Mouse (Mus musculus) stomach, postnatal 0 days (tissue): Measurements from ENCODE around the gene Evc. TPM values are rescaled to one million over a fixed set of nuclear protein-coding genes. Genes with fewer than 3 reads are reported as not detected.

ENCODE experiments used
- ATAC-seq: fragments of 200-750 bp; cut with Nextera tagmentation; 2 replicates; pipeline ENCODE4 v1.8.0; 2017; ENCODE audit not compliant: low FRiP score, low TSS enrichment
- DNase-seq: peaks from one replicate; pipeline ENCODE4 v3.0.0-alpha.2; 2016; ENCODE audit warnings: low spot score
- H3K27ac ChIP-seq: fragments of 300-500 bp; sonication (generic); replicated peaks from 2 replicates; pipeline ENCODE4 v1.5.1; 2014; ENCODE audit warnings: mild to moderate bottlenecking, control low read depth
- H3K27me3 ChIP-seq: fragments of 300-500 bp; sonication (generic); 2 replicates; pipeline ENCODE4 v1.6.1; 2014; ENCODE audit warnings: low read length; ENCODE audit not compliant: control insufficient read depth, insufficient read depth
- H3K36me3 ChIP-seq: fragments of 300-500 bp; sonication (generic); 2 replicates; pipeline ENCODE4 v1.6.1; 2014; ENCODE audit warnings: low read length, mixed read lengths; ENCODE audit not compliant: control insufficient read depth, insufficient read depth
- H3K4me1 ChIP-seq: fragments of 300-500 bp; sonication (generic); replicated peaks from 2 replicates; pipeline ENCODE4 v1.6.1; 2014; ENCODE audit warnings: antibody characterized with exemption; ENCODE audit not compliant: control insufficient read depth, insufficient read depth
- H3K4me2 ChIP-seq: fragments of 300-500 bp; sonication (generic); replicated peaks from 2 replicates; pipeline ENCODE4 v1.6.1; 2014; ENCODE audit warnings: low read depth, mild to moderate bottlenecking, control low read depth, moderate library complexity
- H3K4me3 ChIP-seq: fragments of 300-500 bp; sonication (generic); 2 replicates; pipeline ENCODE4 v1.5.1; 2014; ENCODE audit warnings: low read depth, low read length, control low read depth
- H3K9ac ChIP-seq: fragments of 300-500 bp; sonication (generic); 2 replicates; pipeline ENCODE4 v1.6.1; 2014; ENCODE audit warnings: mild to moderate bottlenecking, low read length, control low read depth, mixed read lengths
- H3K9me3 ChIP-seq: fragments of 300-500 bp; sonication (generic); 2 replicates; pipeline ENCODE4 v1.6.1; 2016; ENCODE audit warnings: low read length; ENCODE audit not compliant: control insufficient read depth
- CTCF ChIP-seq: IDR thresholded peaks from 2 replicates; pipeline ENCODE4 v1.5.1; 2016; ENCODE audit warnings: antibody characterized with exemption, low read depth, mild to moderate bottlenecking, moderate library complexity
- EP300 ChIP-seq: optimal IDR thresholded peaks from 2 replicates; pipeline ENCODE3; 2016; ENCODE audit warnings: antibody characterized with exemption
- WGBS: fragments of 180-500 bp; shearing (Covaris S2); extraction: QIAGEN DNeasy Blood & Tissue Kit; methylation state at CpG from one replicate; pipeline ENCODE4 v1.1.7; 2014; 5-methylcytosine and 5-hydroxymethylcytosine counted together
- polyA plus RNA-seq: library from polyadenylated mRNA; unstranded; fragments of >200 nt; fragmentation: Nextera tagmentation; extraction: Ambion mirVana; gene quantifications from 2 replicates; pipeline ENCODE4 v1.2.1, GENCODE M21; 2015

Evc gene
- polyA plus RNA-seq, 1 experiment from 2014 or later, result 3.8 TPM

DNA sequence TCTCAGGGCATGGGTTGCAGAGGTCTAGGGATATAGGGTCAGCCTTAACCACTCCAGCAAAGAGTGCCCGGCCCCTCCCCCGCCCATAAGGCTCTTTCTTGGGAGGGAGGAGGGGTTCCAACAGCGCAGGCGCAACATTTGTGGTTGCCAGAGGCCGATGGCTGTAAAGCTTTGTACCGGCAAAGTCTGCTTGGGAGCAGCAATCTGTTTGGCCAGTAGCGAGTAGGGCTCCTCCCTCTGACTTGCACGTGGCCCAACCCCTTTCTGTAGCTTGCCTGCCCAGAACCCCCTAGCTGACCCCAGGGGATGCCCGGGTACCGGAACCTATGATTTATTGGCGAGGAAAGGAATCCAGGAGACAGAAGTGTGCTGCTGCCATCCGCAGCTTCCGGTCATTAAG, 92.5 kb downstream of the Evc start:
- Histone ChIP-seq H3K4me3 (no peak overlapping the region), H3K36me3 (no peaks in the 10 kb centered on the region), H3K9ac (no peak overlapping the region), H3K9me3 (no peaks in the 10 kb centered on the region), H3K27ac (no peak overlapping the region), H3K4me2 (no peak overlapping the region), H3K27me3 (peaks cover 31% of the 10 kb centered on the region), H3K4me1 (no peaks in the 10 kb centered on the region)
- WGBS, result 10% methylated on average over 13 of the region's 13 CpGs
- no peak for ATAC-seq
- DNase-seq, result no peak
- no peak for TF ChIP-seq CTCF
- no peak for TF ChIP-seq EP300

DNA sequence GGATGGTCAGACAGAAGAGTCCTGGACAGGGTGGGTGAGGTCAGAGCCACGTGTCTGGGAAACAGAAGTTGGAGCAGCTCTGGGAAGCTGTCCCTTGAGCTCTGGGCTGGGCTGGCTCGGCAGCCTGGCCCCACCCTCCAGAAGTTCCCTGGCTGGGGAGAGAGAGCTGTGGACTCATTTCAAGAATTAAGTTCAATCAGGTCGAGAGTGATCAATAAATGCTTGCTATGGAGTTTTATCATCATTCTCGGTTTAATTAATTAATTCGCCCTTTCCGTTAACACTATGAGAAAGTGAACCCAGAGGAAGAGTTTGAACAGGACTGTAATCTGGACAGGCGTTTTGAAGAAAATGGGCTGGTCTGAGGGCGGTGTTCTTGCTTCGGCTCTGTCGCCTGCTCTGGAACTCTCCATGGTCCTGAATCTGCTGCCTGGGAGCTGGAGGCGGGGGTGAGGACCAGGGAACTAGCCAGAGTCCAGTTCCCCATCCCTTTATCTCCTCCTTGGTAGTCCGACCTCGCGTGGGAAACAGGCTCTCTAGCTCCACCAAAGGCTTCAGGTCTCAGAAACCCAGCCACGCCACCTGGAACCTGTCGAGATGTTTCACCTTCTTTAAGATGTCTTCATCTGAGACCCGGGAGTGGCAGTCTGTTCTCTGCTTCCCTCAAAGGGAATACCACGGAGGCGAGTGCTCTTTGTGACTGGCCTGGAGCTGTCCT, 93.4 kb downstream of the Evc start:
- Histone ChIP-seq H3K27ac (no peak overlapping the region), H3K4me1 (no peaks in the 10 kb centered on the region), H3K4me3 (no peak overlapping the region), H3K36me3 (no peaks in the 10 kb centered on the region), H3K9ac (no peak overlapping the region), H3K9me3 (no peaks in the 10 kb centered on the region), H3K4me2 (no peak overlapping the region), H3K27me3 (peaks cover 31% of the 10 kb centered on the region)
- DNase-seq (peak; percentile 74), ATAC-seq (no peak)
- 3% methylated on average over 19 of the region's 19 CpGs for WGBS
- TF ChIP-seq CTCF (no peak), EP300 (no peak)

DNA sequence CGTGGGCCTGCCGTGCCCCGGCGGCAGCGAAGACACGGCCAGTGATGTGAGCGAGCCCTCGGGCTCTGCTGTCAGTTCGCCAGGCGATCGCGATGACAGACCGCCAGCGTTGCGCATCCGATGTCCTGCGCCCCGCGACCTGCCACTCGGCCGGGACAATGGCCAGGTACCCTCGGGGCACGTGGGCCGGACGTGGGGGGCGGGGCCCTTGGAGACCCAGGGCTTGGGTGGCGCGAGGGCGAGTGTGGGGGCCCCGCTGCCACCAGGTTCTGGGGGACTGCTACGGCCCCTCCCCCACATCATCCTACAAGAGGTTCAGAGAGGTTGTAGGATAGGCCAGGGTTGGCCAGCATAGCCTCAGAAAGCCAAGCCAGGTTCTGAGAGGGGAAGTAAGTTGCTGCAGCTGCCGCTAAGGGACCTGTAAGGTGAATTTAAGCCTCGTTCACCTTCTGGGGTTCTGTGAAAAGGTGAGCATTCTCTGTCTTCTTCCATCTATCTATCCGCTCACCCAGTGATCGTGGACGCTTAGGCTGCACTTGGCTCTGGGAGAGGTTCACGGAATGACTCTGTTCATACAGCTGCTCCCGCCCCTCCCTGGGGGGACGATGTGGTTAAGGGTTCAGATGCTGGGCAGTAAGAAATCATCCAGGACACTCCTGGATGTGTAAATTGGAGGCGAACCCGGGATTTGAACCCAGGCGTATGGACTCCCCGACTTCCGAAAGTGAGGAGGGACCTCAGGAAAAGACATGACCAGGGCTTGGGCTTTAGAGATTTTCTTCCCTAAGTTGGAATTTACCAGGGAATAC, 94.1 kb downstream of the Evc start:
- no peaks in the 10 kb centered on the region for H3K4me1 ChIP-seq
- H3K4me3 ChIP-seq, result peak overlapping the region; percentile 26
- H3K36me3 ChIP-seq, result no peaks in the 10 kb centered on the region
- peaks cover 31% of the 10 kb centered on the region for H3K27me3 ChIP-seq
- H3K9ac ChIP-seq, result no peak overlapping the region
- H3K27ac ChIP-seq, result no peak overlapping the region
- no peak for ATAC-seq
- DNase-seq, result no peak
- peak overlapping the region; percentile 50 for H3K4me2 ChIP-seq
- no peaks in the 10 kb centered on the region for H3K9me3 ChIP-seq
- no peak for TF ChIP-seq EP300
- no peak for TF ChIP-seq CTCF
- 11% methylated on average over 43 of the region's 44 CpGs for WGBS

DNA sequence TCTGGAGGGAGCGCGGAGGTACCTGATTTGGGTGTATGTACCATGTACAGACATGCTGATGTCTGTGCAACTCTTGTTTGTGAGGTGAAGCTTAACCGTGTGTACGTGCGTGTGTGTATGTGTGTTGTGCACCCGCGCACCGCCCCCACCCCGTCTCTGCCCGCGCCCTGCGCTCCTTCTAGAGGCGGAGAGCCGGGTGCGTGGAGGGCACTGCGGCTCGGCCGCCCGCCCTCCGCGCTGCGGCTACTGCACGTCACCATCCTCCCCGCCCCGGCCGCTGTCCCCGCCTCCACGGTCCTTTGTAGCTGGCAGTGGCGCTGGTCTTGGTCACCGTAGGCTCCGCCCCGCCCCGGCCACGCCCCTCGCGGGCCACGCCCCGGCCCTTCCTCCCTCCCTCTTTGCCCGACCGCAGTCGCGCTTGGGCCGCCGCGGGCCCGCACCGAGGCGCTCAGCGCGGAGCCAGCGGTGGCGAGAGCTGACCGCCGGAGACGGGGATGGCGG, 95.0 kb downstream of the Evc start, which contains the start of gene Crmp1:
Crmp1 (plus strand) TSS at position 290 of the 501 bp plus-strand sequence.
- peak; percentile 70 for DNase-seq
- Histone ChIP-seq H3K36me3 (no peaks in the 10 kb centered on the region), H3K4me2 (peak within 1 kb of the TSS; percentile 50), H3K4me1 (no peaks in the 10 kb centered on the region), H3K9me3 (no peaks in the 10 kb centered on the region), H3K4me3 (peak within 1 kb of the TSS; percentile 26), H3K9ac (no peak within 1 kb of the TSS), H3K27ac (no peak within 1 kb of the TSS), H3K27me3 (peaks cover 31% of the 10 kb centered on the region)
- peak; percentile 69 for ATAC-seq
- TF ChIP-seq EP300 (no peak), CTCF (no peak)
- 2% methylated on average over 36 of the region's 56 CpGs for WGBS

DNA sequence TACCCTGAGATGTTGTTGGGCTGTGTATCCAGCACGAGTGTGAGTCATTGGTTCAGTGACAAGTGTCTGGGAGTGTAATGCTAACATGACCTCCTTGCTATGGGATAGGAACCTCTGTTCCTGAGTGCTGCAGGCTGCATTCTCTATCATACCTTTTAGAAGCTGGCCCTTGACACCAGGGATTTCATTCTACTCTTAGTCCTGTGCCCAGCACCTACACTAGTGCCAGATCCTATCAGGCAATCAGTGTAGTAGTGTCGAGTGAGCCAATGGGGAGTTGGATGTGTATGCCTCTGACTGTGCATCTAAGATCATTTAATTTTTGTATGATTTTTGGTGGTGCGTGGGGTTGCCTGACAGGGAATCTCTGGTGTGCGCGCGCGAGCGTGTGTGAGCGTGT, 95.5 kb downstream of the Evc start:
- ATAC-seq, result no peak
- Histone ChIP-seq H3K4me1 (no peaks in the 10 kb centered on the region), H3K4me2 (no peak overlapping the region), H3K27ac (no peak overlapping the region), H3K27me3 (peaks cover 30% of the 10 kb centered on the region), H3K36me3 (no peaks in the 10 kb centered on the region), H3K9ac (no peak overlapping the region), H3K9me3 (no peaks in the 10 kb centered on the region), H3K4me3 (no peak overlapping the region)
- WGBS, result 13% methylated on average over 9 of the region's 9 CpGs
- TF ChIP-seq CTCF (no peak), EP300 (no peak)
- no peak for DNase-seq
